Mouse (Mus musculus): ENCODE data around the gene Zmynd12. TPM values are rescaled to one million over a fixed set of nuclear protein-coding genes. Genes with fewer than 3 reads are reported as not detected.

Zmynd12 gene
- total RNA-seq, 1 experiment from 2014 or later = 4.5 TPM

Other genes starting within 250 kb of the Zmynd12 start
- 15.3 and 16.6 TPM in 2 replicates for gene Zfp691, start 248.6 kb upstream of the Zmynd12 start, total RNA-seq (2021)
- gene Ermap, start 232.8 kb upstream of the Zmynd12 start, total RNA-seq (2021) = 0.30 TPM in 1 of 2 replicates, not detected in the other
- gene Svbp, start 227.5 kb upstream of the Zmynd12 start, total RNA-seq (2021) = 17.7 and 20.2 TPM in 2 replicates
- not detected in 2 replicates for gene Tmem269, start 204.6 kb upstream of the Zmynd12 start, total RNA-seq (2021)
- 27.9 and 28.1 TPM in 2 replicates for gene AU022252, start 190.1 kb upstream of the Zmynd12 start, total RNA-seq (2021)
- 29.2 and 30.6 TPM in 2 replicates for gene P3h1, start 189.9 kb upstream of the Zmynd12 start, total RNA-seq (2021)
- 0.21 TPM in 1 of 2 replicates, not detected in the other for gene Cldn19, start 167.4 kb upstream of the Zmynd12 start, total RNA-seq (2021)
- 585 and 731 TPM in 2 replicates for gene Ybx1, start 128.2 kb upstream of the Zmynd12 start, total RNA-seq (2021)
- 14.1 and 26.4 TPM in 2 replicates for gene Ppih, start 102.3 kb upstream of the Zmynd12 start, total RNA-seq (2021)
- 12.5 and 15.9 TPM in 2 replicates for gene Ccdc30, start 7.3 kb upstream of the Zmynd12 start, total RNA-seq (2021)
- gene Ppcs, start 394 bp upstream of the Zmynd12 start, total RNA-seq (2021) = 45.9 and 48.6 TPM in 2 replicates
- 0.21 and 0.67 TPM in 2 replicates for gene Rimkla, start 69.8 kb downstream of the Zmynd12 start, total RNA-seq (2021)
- gene Foxj3, start 114.2 kb downstream of the Zmynd12 start, total RNA-seq (2021) = 32.3 and 42.8 TPM in 2 replicates
- 11.0 and 14.2 TPM in 2 replicates for gene Frg2f1, start 116.7 kb downstream of the Zmynd12 start, total RNA-seq (2021)
- 0.58 TPM in 1 of 2 replicates, not detected in the other for gene Guca2a, start 214.9 kb downstream of the Zmynd12 start, total RNA-seq (2021)
- not detected in 2 replicates for gene Guca2b, start 236.1 kb downstream of the Zmynd12 start, total RNA-seq (2021)

Measured in adrenal gland, postnatal 25 days (tissue).